28 mouse cellular contexts compared by ENCODE assay signal in the genomic region with DNA sequence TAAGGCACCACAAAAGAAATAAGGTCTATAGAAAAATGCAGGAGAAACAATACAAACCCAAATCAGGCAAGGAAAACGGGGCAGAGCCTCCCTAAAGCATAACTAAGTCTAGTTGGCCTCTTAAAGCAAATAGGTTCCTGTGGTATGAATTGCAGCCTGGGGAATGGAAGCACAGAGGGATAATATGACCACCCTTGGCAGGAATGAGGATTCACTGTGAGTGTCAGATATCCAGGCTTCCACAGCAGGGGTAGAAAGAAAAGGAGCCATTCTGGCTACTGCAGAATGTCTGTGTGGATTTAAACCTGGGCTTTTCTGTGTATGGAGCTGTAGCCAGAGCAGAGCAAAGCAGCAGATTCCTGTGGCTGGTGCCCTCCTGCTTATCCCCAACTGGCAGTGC.
DNase-seq lines count a peak whose midpoint lies in the region; ATAC-seq lines count a peak whose summit lies in the region.
"Had no signal": no experiment of that assay in that cellular context is flagged by ENCODE, and none has a peak within 500 bp of the region (broad histone marks: within the 10 kb centered on the region; RNA-seq: fewer than 3 reads in every experiment).

No protein-coding gene starts in this region.

- no peak overlapping the region for H3K27ac ChIP-seq in heart, embryonic 10.5 days
- H3K27ac ChIP-seq in midbrain, embryonic 14.5 days (replicated peaks; ENCODE audit: low read depth, low read length): peak overlapping the region; percentile 6; the same call in 1 of the 2 replicates
- no peak overlapping the region for H3K27ac ChIP-seq in midbrain, embryonic 11.5 days (ENCODE audit: low read depth, low read length)
- 0 out of 2 replicates have a peak overlapping the region, but pooled peaks have one; percentile 16 for H3K27ac ChIP-seq in neural tube, embryonic 14.5 days (ENCODE audit: low read depth, low read length)
- H3K27ac ChIP-seq: embryonic facial prominence, embryonic 13.5 days; forebrain, embryonic 10.5 days; forebrain, embryonic 13.5 days; gastrocnemius, adult 2 months; heart, embryonic 13.5 days; hindbrain, embryonic 14.5 days; hindbrain, postnatal 0 days had no signal

- WGBS in heart, embryonic 10.5 days: 59% methylated on average over 1 of the region's 1 CpGs
- 41% methylated on average over 1 of the region's 1 CpGs for WGBS in midbrain, embryonic 14.5 days
- WGBS in midbrain, embryonic 11.5 days: 38% methylated on average over 1 of the region's 1 CpGs
- 38% methylated on average over 1 of the region's 1 CpGs for WGBS in neural tube, embryonic 14.5 days

- no peak overlapping the region for H3K4me3 ChIP-seq in heart, embryonic 10.5 days
- no peak overlapping the region for H3K4me3 ChIP-seq in midbrain, embryonic 14.5 days (replicated peaks; ENCODE audit: low read depth, low read length)
- no peak overlapping the region for H3K4me3 ChIP-seq in midbrain, embryonic 11.5 days (ENCODE audit: low read depth, low read length)
- H3K4me3 ChIP-seq in neural tube, embryonic 14.5 days (ENCODE audit: low read depth, low read length): no peak overlapping the region
- H3K4me3 ChIP-seq: embryonic facial prominence, embryonic 13.5 days; forebrain, embryonic 10.5 days; forebrain, embryonic 13.5 days; gastrocnemius, adult 2 months; heart, embryonic 13.5 days had no signal

- no peaks in the 10 kb centered on the region for H3K36me3 ChIP-seq in heart, embryonic 10.5 days
- H3K36me3 ChIP-seq in midbrain, embryonic 14.5 days (ENCODE audit: control insufficient read depth, insufficient read depth, low read length): no peaks in the 10 kb centered on the region
- H3K36me3 ChIP-seq in midbrain, embryonic 11.5 days (ENCODE audit: control insufficient read depth, insufficient read depth, low read length): no peaks in the 10 kb centered on the region
- H3K36me3 ChIP-seq in neural tube, embryonic 14.5 days (ENCODE audit: control insufficient read depth, insufficient read depth, low read length): no peaks in the 10 kb centered on the region
- H3K36me3 ChIP-seq: embryonic facial prominence, embryonic 13.5 days; forebrain, embryonic 10.5 days; G1E; heart, embryonic 13.5 days had no signal

- H3K4me2 ChIP-seq in midbrain, embryonic 14.5 days (ENCODE audit: low read length): no peak overlapping the region
- no peak overlapping the region for H3K4me2 ChIP-seq in midbrain, embryonic 11.5 days
- no peak overlapping the region for H3K4me2 ChIP-seq in neural tube, embryonic 14.5 days (ENCODE audit: low read depth, low read length)
- H3K4me2 ChIP-seq: embryonic facial prominence, embryonic 13.5 days; forebrain, embryonic 13.5 days; heart, embryonic 13.5 days; hindbrain, embryonic 14.5 days had no signal

- ATAC-seq in midbrain, embryonic 14.5 days (ENCODE audit: low FRiP score, low TSS enrichment): no peak
- ATAC-seq in midbrain, embryonic 11.5 days (ENCODE audit: low FRiP score): no peak
- no peak for ATAC-seq in neural tube, embryonic 14.5 days (ENCODE audit: low read depth)
- ATAC-seq: forebrain, embryonic 13.5 days; forebrain, embryonic 16.5 days; hindbrain, postnatal 0 days; Patski had no signal

- H3K27me3 ChIP-seq in heart, embryonic 10.5 days (ENCODE audit: insufficient read depth, poor library complexity, severe bottlenecking): 0 out of 2 replicates have a peak, but pooled peaks cover 3% of the 10 kb centered on the region
- H3K27me3 ChIP-seq in midbrain, embryonic 14.5 days (ENCODE audit: control insufficient read depth, insufficient read depth, low read length): no peaks in the 10 kb centered on the region
- H3K27me3 ChIP-seq in midbrain, embryonic 11.5 days (ENCODE audit: control insufficient read depth, insufficient read depth, low read length): no peaks in the 10 kb centered on the region
- H3K27me3 ChIP-seq in neural tube, embryonic 14.5 days (ENCODE audit: control insufficient read depth, insufficient read depth, low read length): no peaks in the 10 kb centered on the region
- H3K27me3 ChIP-seq: CH12.LX; embryonic facial prominence, embryonic 13.5 days; forebrain, embryonic 13.5 days; heart, embryonic 13.5 days; Patski had no signal

- no peak overlapping the region for H3K9ac ChIP-seq in midbrain, embryonic 14.5 days (replicated peaks; ENCODE audit: low read length)
- no peak overlapping the region for H3K9ac ChIP-seq in midbrain, embryonic 11.5 days (ENCODE audit: low read length)
- no peak overlapping the region for H3K9ac ChIP-seq in neural tube, embryonic 14.5 days (replicated peaks; ENCODE audit: low read depth, low read length)
- H3K9ac ChIP-seq: embryonic facial prominence, embryonic 13.5 days; forebrain, embryonic 13.5 days; heart, embryonic 13.5 days; hindbrain, embryonic 14.5 days had no signal

- H3K9me3 ChIP-seq in heart, embryonic 10.5 days: no peaks in the 10 kb centered on the region
- no peaks in the 10 kb centered on the region for H3K9me3 ChIP-seq in midbrain, embryonic 14.5 days (ENCODE audit: control insufficient read depth, low read length)
- no peaks in the 10 kb centered on the region for H3K9me3 ChIP-seq in midbrain, embryonic 11.5 days (ENCODE audit: control insufficient read depth, low read length)
- H3K9me3 ChIP-seq in neural tube, embryonic 14.5 days (ENCODE audit: control insufficient read depth, low read length): no peaks in the 10 kb centered on the region
- H3K9me3 ChIP-seq: embryonic facial prominence, embryonic 13.5 days; forebrain, embryonic 10.5 days; forebrain, embryonic 13.5 days; heart, embryonic 13.5 days had no signal

- DNase-seq in heart, adult 11 months: peak; percentile 24
- no peak for DNase-seq in heart, embryonic 10.5 days (ENCODE audit: low spot score)
- DNase-seq in midbrain, embryonic 14.5 days: no peak
- no peak for DNase-seq in midbrain, embryonic 11.5 days (ENCODE audit: low spot score, missing footprints)
- DNase-seq in skeletal muscle tissue, adult 2 months (ENCODE audit: low read depth, low spot score): peak; percentile 2
- no peak for DNase-seq in layer of hippocampus, postnatal 10 days (ENCODE audit: low spot score in 2 of 2)
- DNase-seq: adrenal gland, postnatal 10 days; adrenal gland, postnatal 36 days; B cell, adult 2 months; cerebellum, adult 18-20 months; cerebellum, adult 9-10 months; cerebellum, postnatal 14 days; gastrocnemius, adult 2 months; gastrocnemius, postnatal 14 days; heart, adult 18-20 months; heart, postnatal 14 days; heart, postnatal 4 days had no signal

- H3K4me1 ChIP-seq in heart, embryonic 10.5 days: no peaks in the 10 kb centered on the region
- H3K4me1 ChIP-seq in midbrain, embryonic 14.5 days (ENCODE audit: control insufficient read depth, insufficient read depth, low read length): peaks cover 6% of the 10 kb centered on the region
- H3K4me1 ChIP-seq in midbrain, embryonic 11.5 days (ENCODE audit: control insufficient read depth, insufficient read depth, low read length): 0 out of 2 replicates have a peak, but pooled peaks cover 2% of the 10 kb centered on the region
- H3K4me1 ChIP-seq in neural tube, embryonic 14.5 days (ENCODE audit: control insufficient read depth, insufficient read depth, low read length): 0 out of 2 replicates have a peak, but pooled peaks cover 3% of the 10 kb centered on the region
- H3K4me1 ChIP-seq: heart, embryonic 13.5 days had no signal

Comparison
In these comparisons a context has a peak if more than half of its experiments do, and no peak if none do; other contexts are left out.
1. DNase-seq: peak in heart, adult 11 months (single experiment) and skeletal muscle tissue, adult 2 months (single experiment); none in heart, embryonic 10.5 days (single experiment), midbrain, embryonic 14.5 days (single experiment), midbrain, embryonic 11.5 days (single experiment) and layer of hippocampus, postnatal 10 days (0 of 2).
2. H3K27ac ChIP-seq: peak in midbrain, embryonic 14.5 days (single experiment) and neural tube, embryonic 14.5 days (single experiment); none in heart, embryonic 10.5 days (single experiment) and midbrain, embryonic 11.5 days (single experiment).